Mouse (Mus musculus): ENCODE data around the gene Syngr3. TPM values are rescaled to one million over a fixed set of nuclear protein-coding genes. Genes with fewer than 3 reads are reported as not detected.

Gene Syngr3
- polyA plus RNA-seq (2015; fragmentation: Nextera tagmentation; extraction: Ambion mirVana): 1.5 and 1.9 TPM in 2 replicates

DNA sequence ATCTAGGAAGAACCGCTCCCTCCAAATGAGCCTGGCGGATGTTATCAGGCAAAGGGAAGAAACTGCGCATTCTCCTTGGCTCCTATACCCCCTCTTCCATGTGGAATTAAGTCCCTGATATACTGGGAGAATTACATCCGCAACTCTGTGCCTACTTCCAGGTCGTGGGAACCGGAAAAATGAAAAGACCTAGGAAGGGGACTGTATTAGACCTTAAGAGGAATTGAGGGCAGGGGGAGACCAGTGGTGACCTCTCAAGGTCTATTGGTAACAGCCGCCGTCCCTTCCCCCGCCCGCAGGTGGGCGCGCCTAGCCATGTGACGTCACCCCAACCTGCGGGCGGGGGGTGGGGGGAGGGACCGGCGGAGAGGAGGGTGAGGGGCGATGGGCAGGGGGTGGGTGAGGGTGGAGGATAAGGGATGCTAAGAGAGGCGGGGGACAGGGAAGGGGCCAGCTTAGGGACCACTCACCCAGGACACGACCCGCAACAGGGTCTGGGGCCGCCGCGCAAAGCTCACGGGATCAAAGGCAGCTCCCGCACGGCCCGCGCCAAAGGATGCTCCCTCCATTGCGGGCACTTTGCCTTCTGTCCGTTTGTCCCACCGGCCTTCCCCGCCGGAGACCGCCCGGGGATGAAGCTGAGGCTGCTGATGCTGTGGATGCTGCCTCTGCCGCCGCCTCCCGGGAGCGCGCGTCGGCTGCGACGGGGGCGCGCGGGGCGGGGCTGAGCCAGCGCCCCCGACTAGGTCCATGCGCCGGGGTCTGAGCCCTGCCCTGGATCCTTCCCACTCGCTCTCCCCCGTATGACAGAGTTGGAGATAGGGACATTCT, at the start of gene Syngr3:
Gene Syngr3, minus strand, starts transcription at position 705 of the 831 bp plus-strand sequence.
- Histone ChIP-seq H3K4me2 (ENCODE audit: low read depth, low read length) (peak within 1 kb of the TSS; percentile 66), H3K9ac (ENCODE audit: low read length) (peak within 1 kb of the TSS; percentile 48), H3K27ac (ENCODE audit: low read length) (no peak within 1 kb of the TSS), H3K4me3 (ENCODE audit: low read length) (peak within 1 kb of the TSS; percentile 46), H3K9me3 (ENCODE audit: control insufficient read depth, low read length) (no peaks in the 10 kb centered on the region), H3K4me1 (replicated peaks; ENCODE audit: control insufficient read depth, insufficient read depth, low read length) (peaks cover 8% of the 10 kb centered on the region), H3K36me3 (ENCODE audit: control insufficient read depth, insufficient read depth, low read length) (peaks cover 6% of the 10 kb centered on the region; the same call in 1 of the 2 replicates), H3K27me3 (ENCODE audit: control insufficient read depth, insufficient read depth, low read depth, low read length) (peaks cover 36% of the 10 kb centered on the region)
- peak; percentile 20; the same call in 1 of the 2 replicates for ATAC-seq (ENCODE audit: low read depth)
- WGBS: under 1% methylated on average over 43 of the region's 55 CpGs

DNA sequence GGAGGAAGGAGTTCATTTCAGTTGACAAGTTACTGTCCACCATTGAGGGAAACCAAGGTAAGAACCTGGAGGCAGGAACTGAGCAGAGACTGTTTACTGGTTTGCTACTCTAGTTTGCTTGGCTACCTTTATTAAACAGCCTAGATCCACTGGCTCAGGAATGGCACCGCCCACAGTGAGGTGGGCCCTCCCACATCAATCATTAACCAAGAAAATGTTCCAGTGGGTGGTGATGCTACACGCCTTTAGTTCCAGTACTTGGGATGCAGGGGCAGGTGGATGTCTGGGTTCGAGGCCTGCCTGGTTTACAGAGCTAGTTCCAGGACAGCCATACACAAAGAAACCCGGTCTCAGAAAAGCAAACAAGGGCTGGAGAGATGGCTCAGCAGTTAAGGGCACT, 48.5 kb upstream of the Syngr3 start:
- Histone ChIP-seq H3K9ac (ENCODE audit: low read length) (no peak overlapping the region), H3K36me3 (ENCODE audit: control insufficient read depth, insufficient read depth, low read length) (peaks cover 7% of the 10 kb centered on the region), H3K27ac (ENCODE audit: low read length) (no peak overlapping the region), H3K27me3 (ENCODE audit: control insufficient read depth, insufficient read depth, low read depth, low read length) (no peaks in the 10 kb centered on the region), H3K4me2 (ENCODE audit: low read depth, low read length) (no peak overlapping the region), H3K4me1 (replicated peaks; ENCODE audit: control insufficient read depth, insufficient read depth, low read length) (peaks cover 11% of the 10 kb centered on the region), H3K9me3 (ENCODE audit: control insufficient read depth, low read length) (no peaks in the 10 kb centered on the region), H3K4me3 (ENCODE audit: low read length) (no peak overlapping the region)
- no peak for ATAC-seq (ENCODE audit: low read depth)
- WGBS: 72% methylated on average over 4 of the region's 4 CpGs

DNA sequence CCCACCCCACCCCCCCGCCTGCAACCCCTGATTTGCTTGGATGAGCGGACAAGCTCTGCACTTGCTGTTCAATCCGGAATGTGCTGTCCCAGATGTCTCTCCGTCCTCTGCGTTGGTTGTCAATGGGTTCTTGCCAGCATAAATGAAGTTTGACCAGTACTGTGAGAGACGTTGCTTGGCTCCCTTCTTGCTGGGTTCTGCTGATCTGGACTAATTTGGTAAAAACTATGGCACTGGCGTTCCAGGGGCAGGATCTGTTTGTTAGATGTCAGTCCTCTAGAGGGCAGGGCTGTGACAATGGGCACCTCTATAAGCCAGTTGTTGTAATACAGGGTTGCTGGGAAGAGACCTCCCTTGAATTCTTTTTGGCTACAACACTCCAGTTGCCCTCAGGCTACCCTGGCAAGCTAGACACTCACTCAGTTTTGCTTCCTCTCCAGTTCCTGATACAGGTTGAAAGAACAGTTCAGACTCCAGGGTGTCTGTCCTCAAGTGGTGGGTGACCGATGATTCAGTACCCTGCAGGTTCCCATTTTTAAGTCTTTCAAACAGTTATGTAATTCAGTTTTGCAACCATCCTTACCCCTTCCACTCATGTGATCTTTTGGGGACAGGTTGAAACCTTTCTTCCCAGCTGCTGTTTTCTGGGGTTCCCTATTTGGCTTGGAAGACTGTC, 47.5 kb upstream of the Syngr3 start:
- WGBS: 18% methylated on average over 8 of the region's 8 CpGs
- peak overlapping the region; percentile 67 for H3K4me3 ChIP-seq (ENCODE audit: low read length)
- peaks cover 7% of the 10 kb centered on the region for H3K36me3 ChIP-seq (ENCODE audit: control insufficient read depth, insufficient read depth, low read length)
- no peaks in the 10 kb centered on the region for H3K27me3 ChIP-seq (ENCODE audit: control insufficient read depth, insufficient read depth, low read depth, low read length)
- no peaks in the 10 kb centered on the region for H3K9me3 ChIP-seq (ENCODE audit: control insufficient read depth, low read length)
- H3K4me1 ChIP-seq (replicated peaks; ENCODE audit: control insufficient read depth, insufficient read depth, low read length): peaks cover 11% of the 10 kb centered on the region
- H3K4me2 ChIP-seq (ENCODE audit: low read depth, low read length): peak overlapping the region; percentile 76
- peak overlapping the region; percentile 74 for H3K9ac ChIP-seq (ENCODE audit: low read length)
- no peak overlapping the region for H3K27ac ChIP-seq (ENCODE audit: low read length)
- ATAC-seq (ENCODE audit: low read depth): no peak

DNA sequence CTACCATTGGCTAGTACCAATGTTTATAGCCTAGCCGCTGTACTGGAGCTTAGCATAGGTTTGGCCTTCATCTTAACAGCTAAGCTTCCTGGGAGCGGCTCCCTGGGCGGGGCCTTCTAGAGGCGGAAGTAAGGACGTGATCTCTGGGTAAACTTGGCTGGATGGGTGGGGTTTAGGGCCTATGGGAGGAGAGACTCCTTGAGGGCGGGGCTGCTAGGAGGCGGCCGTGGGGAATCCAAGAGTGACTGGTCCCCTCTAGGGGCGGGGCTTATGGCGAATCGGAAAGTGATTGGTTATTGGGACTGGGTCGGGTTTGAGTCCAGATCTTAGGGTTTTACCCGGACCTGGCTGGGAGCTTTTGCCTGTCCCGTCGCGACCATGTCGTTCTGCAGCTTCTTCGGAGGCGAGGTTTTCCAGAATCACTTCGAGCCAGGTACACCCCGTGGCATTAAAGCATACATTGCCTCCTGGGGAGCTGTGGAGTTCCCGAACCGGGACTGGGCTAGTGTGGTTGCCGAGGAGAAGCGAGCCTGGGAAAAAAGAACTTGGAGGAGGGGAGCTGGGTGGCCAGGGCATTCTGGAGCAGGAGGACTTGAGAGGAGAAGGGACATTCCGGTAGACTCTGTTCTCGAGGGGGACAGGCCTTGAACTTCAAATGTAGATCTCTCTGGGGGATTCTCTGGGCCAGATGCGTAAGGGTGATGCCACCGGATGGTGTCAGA, 46.7 kb upstream of the Syngr3 start, which contains the start of gene Msrb1:
Gene Msrb1, plus strand, starts transcription at position 313 of the 722 bp plus-strand sequence.
- peaks cover 4% of the 10 kb centered on the region for H3K36me3 ChIP-seq (ENCODE audit: control insufficient read depth, insufficient read depth, low read length)
- peak within 1 kb of the TSS; percentile 74 for H3K9ac ChIP-seq (ENCODE audit: low read length)
- H3K9me3 ChIP-seq (ENCODE audit: control insufficient read depth, low read length): no peaks in the 10 kb centered on the region
- no peaks in the 10 kb centered on the region for H3K27me3 ChIP-seq (ENCODE audit: control insufficient read depth, insufficient read depth, low read depth, low read length)
- peaks cover 11% of the 10 kb centered on the region for H3K4me1 ChIP-seq (replicated peaks; ENCODE audit: control insufficient read depth, insufficient read depth, low read length)
- peak; percentile 99 for ATAC-seq (ENCODE audit: low read depth)
- peak within 1 kb of the TSS; percentile 67 for H3K4me3 ChIP-seq (ENCODE audit: low read length)
- WGBS: 1% methylated on average over 29 of the region's 29 CpGs
- H3K4me2 ChIP-seq (ENCODE audit: low read depth, low read length): peak within 1 kb of the TSS; percentile 76
- H3K27ac ChIP-seq (ENCODE audit: low read length): peak within 1 kb of the TSS; percentile 62; the same call in 1 of the 2 replicates

DNA sequence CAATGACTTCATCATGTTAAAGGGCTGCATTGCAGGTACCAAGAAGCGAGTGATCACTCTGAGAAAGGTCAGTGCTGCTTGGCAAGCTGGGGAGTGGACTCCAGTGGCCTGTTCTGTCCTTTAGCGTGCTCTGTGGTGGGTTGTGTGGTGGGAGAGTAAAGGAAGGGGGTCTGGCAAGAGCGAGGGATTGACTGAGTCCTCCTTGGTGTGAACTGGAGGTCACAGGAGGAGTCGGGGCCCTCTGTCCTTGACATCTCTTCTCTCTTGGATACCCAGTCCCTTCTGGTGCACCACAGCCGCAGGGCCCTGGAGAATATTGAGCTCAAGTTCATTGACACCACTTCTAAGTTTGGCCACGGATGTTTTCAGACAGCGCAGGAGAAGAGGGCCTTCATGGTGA, 45.7 kb upstream of the Syngr3 start:
- Histone ChIP-seq H3K27ac (ENCODE audit: low read length) (no peak overlapping the region; the same call in 1 of the 2 replicates), H3K36me3 (ENCODE audit: control insufficient read depth, insufficient read depth, low read length) (peaks cover 4% of the 10 kb centered on the region), H3K9me3 (ENCODE audit: control insufficient read depth, low read length) (no peaks in the 10 kb centered on the region), H3K4me2 (ENCODE audit: low read depth, low read length) (no peak overlapping the region), H3K9ac (ENCODE audit: low read length) (no peak overlapping the region), H3K27me3 (ENCODE audit: control insufficient read depth, insufficient read depth, low read depth, low read length) (no peaks in the 10 kb centered on the region), H3K4me3 (ENCODE audit: low read length) (no peak overlapping the region), H3K4me1 (replicated peaks; ENCODE audit: control insufficient read depth, insufficient read depth, low read length) (peaks cover 11% of the 10 kb centered on the region)
- 81% methylated on average over 7 of the region's 7 CpGs for WGBS
- ATAC-seq (ENCODE audit: low read depth): no peak

GRCm38 (mm10) chr17:24734513-24734912, 44.8 kb upstream of the Syngr3 start:
- 79% methylated on average over 1 of the region's 1 CpGs for WGBS

GRCm38 (mm10) chr17:24733434-24734050, 43.8 kb upstream of the Syngr3 start:
- WGBS: 85% methylated on average over 21 of the region's 21 CpGs
- ATAC-seq (ENCODE audit: low read depth): no peak

More at GRCm38 (mm10) chr17:24734513-24734912, 44.8 kb upstream of the Syngr3 start:
- no peaks in the 10 kb centered on the region for H3K9me3 ChIP-seq (ENCODE audit: control insufficient read depth, low read length)
- H3K27me3 ChIP-seq (ENCODE audit: control insufficient read depth, insufficient read depth, low read depth, low read length): no peaks in the 10 kb centered on the region
- H3K36me3 ChIP-seq (ENCODE audit: control insufficient read depth, insufficient read depth, low read length): no peaks in the 10 kb centered on the region
- ATAC-seq (ENCODE audit: low read depth): no peak
- no peak overlapping the region for H3K27ac ChIP-seq (ENCODE audit: low read length)
- H3K4me3 ChIP-seq (ENCODE audit: low read length): no peak overlapping the region
- H3K4me2 ChIP-seq (ENCODE audit: low read depth, low read length): no peak overlapping the region
- H3K9ac ChIP-seq (ENCODE audit: low read length): no peak overlapping the region
- peaks cover 11% of the 10 kb centered on the region for H3K4me1 ChIP-seq (replicated peaks; ENCODE audit: control insufficient read depth, insufficient read depth, low read length)

DNA sequence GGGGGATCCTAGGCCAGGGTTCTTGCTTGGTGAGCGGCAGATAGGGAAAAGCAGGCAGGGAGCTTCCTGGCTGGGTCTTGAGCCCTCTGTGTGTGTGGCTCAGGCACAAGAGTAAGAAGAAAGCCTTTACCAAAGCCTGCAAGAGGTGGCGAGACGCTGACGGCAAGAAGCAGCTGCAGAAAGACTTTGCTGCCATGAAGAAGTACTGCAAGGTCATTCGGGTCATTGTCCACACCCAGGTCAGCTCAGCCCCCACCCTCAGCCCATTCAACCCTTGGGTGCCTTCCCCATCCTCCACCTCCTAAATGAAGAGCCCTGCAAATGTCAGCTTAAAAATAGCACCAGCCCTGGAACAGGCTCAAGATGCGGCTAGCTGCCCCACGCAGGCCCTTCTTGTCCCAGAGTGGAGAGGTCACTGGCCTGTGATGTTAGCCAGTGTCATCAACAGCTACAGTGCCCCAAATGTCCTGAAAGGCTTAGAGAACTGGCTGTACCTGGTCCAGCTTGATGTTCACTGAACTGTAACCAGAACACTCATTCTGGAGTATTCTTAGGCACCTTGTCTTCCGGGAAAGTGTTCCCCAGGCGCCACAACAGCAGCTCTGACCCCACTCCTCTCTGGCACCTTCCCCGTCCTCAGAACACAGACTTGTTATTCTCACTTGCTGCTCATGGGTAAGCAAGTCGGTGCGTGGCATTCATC, 42.6 kb upstream of the Syngr3 start:
- 78% methylated on average over 12 of the region's 12 CpGs for WGBS
- Histone ChIP-seq H3K27me3 (ENCODE audit: control insufficient read depth, insufficient read depth, low read depth, low read length) (no peaks in the 10 kb centered on the region), H3K4me3 (ENCODE audit: low read length) (no peak overlapping the region), H3K27ac (ENCODE audit: low read length) (no peak overlapping the region), H3K4me1 (replicated peaks; ENCODE audit: control insufficient read depth, insufficient read depth, low read length) (peaks cover 8% of the 10 kb centered on the region), H3K9ac (ENCODE audit: low read length) (no peak overlapping the region; the same call in 1 of the 2 replicates), H3K9me3 (ENCODE audit: control insufficient read depth, low read length) (no peaks in the 10 kb centered on the region), H3K36me3 (ENCODE audit: control insufficient read depth, insufficient read depth, low read length) (no peaks in the 10 kb centered on the region), H3K4me2 (ENCODE audit: low read depth, low read length) (no peak overlapping the region)
- ATAC-seq (ENCODE audit: low read depth): no peak

More at GRCm38 (mm10) chr17:24733434-24734050, 43.8 kb upstream of the Syngr3 start:
- Histone ChIP-seq H3K4me2 (ENCODE audit: low read depth, low read length) (no peak overlapping the region), H3K36me3 (ENCODE audit: control insufficient read depth, insufficient read depth, low read length) (no peaks in the 10 kb centered on the region), H3K4me1 (replicated peaks; ENCODE audit: control insufficient read depth, insufficient read depth, low read length) (peaks cover 11% of the 10 kb centered on the region), H3K9me3 (ENCODE audit: control insufficient read depth, low read length) (no peaks in the 10 kb centered on the region), H3K9ac (ENCODE audit: low read length) (0 out of 2 replicates have a peak overlapping the region, but pooled peaks have one; percentile 23), H3K4me3 (ENCODE audit: low read length) (no peak overlapping the region), H3K27me3 (ENCODE audit: control insufficient read depth, insufficient read depth, low read depth, low read length) (no peaks in the 10 kb centered on the region), H3K27ac (ENCODE audit: low read length) (no peak overlapping the region)

Data from lung, embryonic 16.5 days (tissue).